8 mouse cellular contexts compared by ENCODE assay signal in the genomic region with DNA sequence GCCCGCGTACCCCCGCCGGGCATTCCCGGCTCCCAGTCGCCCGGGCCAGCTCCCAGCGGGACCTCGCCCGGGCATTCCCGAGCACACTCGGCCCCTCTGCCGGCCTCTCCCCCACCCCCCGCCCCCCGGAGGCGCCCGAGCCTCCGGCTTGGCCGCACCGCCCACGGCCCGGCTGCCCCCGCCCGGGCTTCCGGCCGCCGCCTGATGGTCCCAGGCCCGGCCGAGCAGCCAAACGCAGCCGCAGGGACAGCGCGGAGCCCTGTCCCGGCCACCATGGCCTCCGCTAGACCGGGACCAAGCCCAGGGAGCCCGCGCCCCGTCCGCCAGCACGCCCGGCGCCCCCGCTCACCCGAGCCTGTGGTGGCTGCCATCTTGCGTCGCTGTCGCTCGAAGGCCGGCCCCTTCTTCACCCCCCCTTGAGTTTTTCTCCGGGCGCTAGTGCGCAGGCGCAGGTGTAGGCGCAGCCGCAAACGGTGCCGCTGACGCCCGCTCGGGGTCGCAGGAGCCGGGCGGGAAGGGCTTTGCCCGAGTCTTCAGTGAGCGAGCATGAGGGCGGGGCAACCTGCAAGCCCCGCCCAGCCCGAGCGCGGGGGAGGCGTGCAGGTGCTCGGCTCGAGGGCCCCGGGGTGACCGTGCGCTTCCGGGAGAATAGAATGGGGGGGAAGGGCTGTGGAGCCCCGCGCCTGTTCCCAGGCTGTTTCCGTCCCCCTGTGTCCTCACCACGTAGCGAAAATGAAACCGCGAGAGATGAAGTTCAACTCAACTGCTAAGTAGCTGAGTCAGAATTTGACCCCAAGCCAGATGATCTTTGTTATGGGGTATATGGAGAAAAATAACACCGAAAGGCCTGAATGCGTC. TPM values are rescaled to one million over a fixed set of nuclear protein-coding genes. Genes with fewer than 3 reads are reported as not detected.
A peak's percentile ranks its signal among the peaks of the same experiment; 100 is the strongest.
DNase-seq lines count a peak whose midpoint lies in the region; ATAC-seq and TF ChIP-seq lines count a peak whose summit lies in the region.

Gene Ube2v1 (minus strand): TSS at position 505 of the 858 bp plus-strand sequence.

- no peaks in the 10 kb centered on the region for H3K36me3 ChIP-seq in heart, embryonic 11.5 days (ENCODE audit: control insufficient read depth, insufficient read depth, low read length)
- H3K36me3 ChIP-seq in kidney, embryonic 16.5 days (ENCODE audit: insufficient read depth, low read length), result 0 out of 2 replicates have a peak, but pooled peaks cover 3% of the 10 kb centered on the region
- no peaks in the 10 kb centered on the region for H3K36me3 ChIP-seq in liver, adult 2 months (ENCODE audit: control insufficient read depth, insufficient read depth, low read length)
- H3K36me3 ChIP-seq in myocyte (ENCODE audit: control insufficient read depth, insufficient read depth), result peaks cover 8% of the 10 kb centered on the region
- H3K36me3 ChIP-seq in splenic B cell, adult 2 months (ENCODE audit: control insufficient read depth, insufficient read depth, low read length, poor library complexity, severe bottlenecking), result no peaks in the 10 kb centered on the region

- H3K27me3 ChIP-seq in heart, embryonic 11.5 days (ENCODE audit: control insufficient read depth, insufficient read depth, low read length), result no peaks in the 10 kb centered on the region
- H3K27me3 ChIP-seq in kidney, embryonic 16.5 days (ENCODE audit: insufficient read depth, low read length), result no peaks in the 10 kb centered on the region
- no peaks in the 10 kb centered on the region for H3K27me3 ChIP-seq in liver, adult 2 months (ENCODE audit: control insufficient read depth, insufficient read depth, low read length)
- H3K27me3 ChIP-seq in myocyte (ENCODE audit: control insufficient read depth, insufficient read depth, insufficient read length), result no peaks in the 10 kb centered on the region
- no peaks in the 10 kb centered on the region for H3K27me3 ChIP-seq in splenic B cell, adult 2 months (ENCODE audit: control insufficient read depth, insufficient read depth, low read length, poor library complexity, severe bottlenecking)

- peak within 1 kb of the TSS; percentile 76 for H3K4me2 ChIP-seq in heart, embryonic 11.5 days
- H3K4me2 ChIP-seq in kidney, embryonic 16.5 days (replicated peaks; ENCODE audit: low read depth, low read length), result peak within 1 kb of the TSS; percentile 86
- H3K4me2 ChIP-seq in myocyte (ENCODE audit: low read depth), result peak within 1 kb of the TSS; percentile 99

- no peak for TF ChIP-seq CTCF in liver, adult 2 months (IDR thresholded peaks at IDR 0.05; ENCODE audit: low read depth, low read length)

- peaks cover 40% of the 10 kb centered on the region for H3K79me2 ChIP-seq in liver, adult 2 months (ENCODE audit: control insufficient read depth, insufficient read depth, low read length)
- H3K79me2 ChIP-seq in myocyte (ENCODE audit: control insufficient read depth, insufficient read depth), result peaks cover 46% of the 10 kb centered on the region

- H3K9ac ChIP-seq in heart, embryonic 11.5 days (ENCODE audit: low read depth, low read length), result peak within 1 kb of the TSS; percentile 97
- H3K9ac ChIP-seq in kidney, embryonic 16.5 days (replicated peaks; ENCODE audit: low read length), result peak within 1 kb of the TSS; percentile 93
- peak within 1 kb of the TSS; percentile 97 for H3K9ac ChIP-seq in liver, adult 2 months (ENCODE audit: low read depth, low read length)

- peak; percentile 43 for ATAC-seq in erythroblast, adult 5-6 weeks (replicated peaks; ENCODE audit: low FRiP score, poor library complexity, severe bottlenecking)
- peak; percentile 83 for ATAC-seq in heart, embryonic 11.5 days (replicated peaks; ENCODE audit: insufficient number of reproducible peaks, low FRiP score, low TSS enrichment)
- ATAC-seq in kidney, embryonic 16.5 days (ENCODE audit: low FRiP score, low TSS enrichment), result peak; percentile 82

- H3K9me3 ChIP-seq in heart, embryonic 11.5 days (replicated peaks; ENCODE audit: control insufficient read depth, low read length), result no peaks in the 10 kb centered on the region
- H3K9me3 ChIP-seq in kidney, embryonic 16.5 days (ENCODE audit: low read length), result no peaks in the 10 kb centered on the region

- H3K4me1 ChIP-seq in heart, embryonic 11.5 days (ENCODE audit: control insufficient read depth, insufficient read depth, low read length), result peaks cover 52% of the 10 kb centered on the region
- H3K4me1 ChIP-seq in kidney, embryonic 16.5 days (ENCODE audit: insufficient read depth, low read length), result peaks cover 39% of the 10 kb centered on the region
- H3K4me1 ChIP-seq in liver, adult 2 months (ENCODE audit: control insufficient read depth, insufficient read depth, low read length), result peaks cover 37% of the 10 kb centered on the region

- WGBS in heart, embryonic 11.5 days (ENCODE audit: insufficient replicate concordance), result under 1% methylated on average over 80 of the region's 87 CpGs
- WGBS in kidney, embryonic 16.5 days, result under 1% methylated on average over 72 of the region's 87 CpGs
- under 1% methylated on average over 76 of the region's 87 CpGs for WGBS in liver, adult 2 months

- peak within 1 kb of the TSS; percentile 87 for H3K27ac ChIP-seq in heart, embryonic 11.5 days (ENCODE audit: low read depth, low read length)
- H3K27ac ChIP-seq in kidney, embryonic 16.5 days (ENCODE audit: low read length), result peak within 1 kb of the TSS; percentile 86
- peak within 1 kb of the TSS; percentile 95 for H3K27ac ChIP-seq in liver, adult 2 months (replicated peaks; ENCODE audit: insufficient read depth, low read depth, low read length)

- TF ChIP-seq POLR2A in liver, adult 2 months (IDR thresholded peaks at IDR 0.05; ENCODE audit: extremely low read depth, insufficient read depth, low read length), result 0 out of 2 replicates have a peak, but pooled peaks have one; percentile 49
- peak; percentile 75 for TF ChIP-seq POLR2A in myocyte (IDR thresholded peaks at IDR 0.05; ENCODE audit: insufficient read length, low read depth)

- peak within 1 kb of the TSS; percentile 93 for H3ac ChIP-seq in myocyte (ENCODE audit: control insufficient read depth, insufficient read length)

- DNase-seq in B cell, adult 2 months, result peak; percentile 99
- DNase-seq in brain, adult 2 months (ENCODE audit: low read depth, low spot score), result peak; percentile 99
- peak; percentile 86 for DNase-seq in liver, adult 2 months (ENCODE audit: extremely low read depth, low read depth, low spot score)
- DNase-seq in splenic B cell, adult 2 months (ENCODE audit: low read depth, low spot score), result peak; percentile 99

- H3K4me3 ChIP-seq in heart, embryonic 11.5 days (ENCODE audit: low read depth, low read length), result peak within 1 kb of the TSS; percentile 95
- H3K4me3 ChIP-seq in kidney, embryonic 16.5 days (ENCODE audit: low read length), result peak within 1 kb of the TSS; percentile 75
- H3K4me3 ChIP-seq in liver, adult 2 months (ENCODE audit: insufficient read depth, low read depth, low read length), result peak within 1 kb of the TSS; percentile 89
- peak within 1 kb of the TSS; percentile 49 for H3K4me3 ChIP-seq in myocyte

TF ChIP-seq in myocyte, 11 proteins besides CTCF, POLR2A, EP300 and RAD21:
- TF ChIP-seq MYOD1 (IDR thresholded peaks at IDR 0.05; ENCODE audit: control insufficient read depth in 1 of 3, insufficient read length in 2 of 3, low read depth in 2 of 3) (peak in 1 of 3 experiments; percentile 49), E2F4 (IDR thresholded peaks at IDR 0.05; ENCODE audit: insufficient read depth) (no peak), SRF (IDR thresholded peaks at IDR 0.05; ENCODE audit: control insufficient read depth, insufficient read length, low read depth) (no peak), TCF3 (IDR thresholded peaks at IDR 0.05; ENCODE audit: insufficient read length, low read depth) (no peak), TCF12 (IDR thresholded peaks at IDR 0.05; ENCODE audit: insufficient read depth, poor library complexity, severe bottlenecking) (no peak), POLR2AphosphoS2 (IDR thresholded peaks at IDR 0.05; ENCODE audit: insufficient read length, low read depth) (peak; percentile 57), MYOG (IDR thresholded peaks at IDR 0.05; ENCODE audit: control insufficient read depth in 1 of 3, insufficient read depth in 1 of 3, insufficient read length in 2 of 3, low read depth in 2 of 3) (peak in 1 of 3 experiments; percentile 54), MAX (IDR thresholded peaks at IDR 0.05; ENCODE audit: low read depth) (no peak), REST (IDR thresholded peaks at IDR 0.05; ENCODE audit: insufficient read depth, insufficient read length) (no peak), CEBPB (IDR thresholded peaks at IDR 0.05; ENCODE audit: insufficient read depth, poor library complexity, severe bottlenecking) (no peak), USF1 (IDR thresholded peaks at IDR 0.05; ENCODE audit: low read depth) (no peak)

RNA-seq across cellular contexts. Expression of gene Ube2v1, which starts in this region (rescaled TPM):
- total RNA-seq in erythroblast, adult 5-6 weeks (2015; ENCODE audit: low replicate concordance), result 134 and 176 TPM in 2 replicates
- 150 and 202 TPM in 2 replicates for total RNA-seq in erythroblast, adult 5-6 weeks (2017; ENCODE audit: low replicate concordance)
- 195 and 211 TPM in 2 replicates for polyA plus RNA-seq in heart, embryonic 11.5 days (2014; fragmentation: Nextera tagmentation; extraction: Ambion mirVana)
- 319 and 338 TPM in 2 replicates for polyA plus RNA-seq in kidney, embryonic 16.5 days (2015; fragmentation: Nextera tagmentation; extraction: Ambion mirVana)
- total RNA-seq in liver, adult 2 months (2014; rRNA removed), result 26.2 and 34.5 TPM in 2 replicates
- 69.9 and 75.2 TPM in 2 replicates for polyA plus RNA-seq in liver, adult 2 months (2012; rRNA removed)
- 322 TPM for polyA plus RNA-seq in myocyte (2012; fragmentation: generic; extraction: Trizol)

Comparison
In these comparisons a context has a peak if more than half of its experiments do, and no peak if none do; other contexts are left out.
1. Peak in every context shown above with its lines: DNase-seq, ATAC-seq, H3K4me3 ChIP-seq and H3K27ac ChIP-seq.